Mouse (Mus musculus) spleen, adult 2 months (tissue): ENCODE data around the gene Atf4.
A peak's percentile ranks its signal among the peaks of the same experiment; 100 is the strongest.

Experiments used
- CTCF ChIP-seq: fragments of 200-500 bp; IDR thresholded peaks from 2 replicates; pipeline ENCODE4 v1.5.1; 2011; ENCODE audit warnings: mild to moderate bottlenecking, inconsistent platforms; ENCODE audit not compliant: insufficient read depth, insufficient read length, insufficient replicate concordance; ENCODE audit errors: extremely low read depth
- POLR2A ChIP-seq: fragments of 200-500 bp; IDR thresholded peaks from 2 replicates; pipeline ENCODE4 v1.6.1; 2011; ENCODE audit warnings: low read depth, low read length, inconsistent platforms

DNA sequence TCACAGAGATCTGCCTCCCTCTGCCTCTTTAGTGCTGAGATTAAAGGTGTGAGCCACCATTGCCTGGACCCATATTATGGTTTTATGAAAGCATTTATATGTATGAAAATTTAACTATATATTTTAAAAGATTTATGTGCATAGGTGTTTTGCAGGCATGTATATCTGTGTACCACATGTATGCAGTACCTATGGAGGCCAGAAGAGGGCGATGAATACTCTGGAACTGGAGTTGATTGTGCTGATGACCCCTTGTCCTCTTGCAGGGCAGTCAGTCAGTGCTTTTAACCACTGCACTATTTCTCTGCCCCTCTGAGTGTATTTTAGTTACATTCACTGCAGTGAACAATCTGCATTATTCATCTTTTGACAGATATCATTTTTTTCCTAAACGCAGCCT is 29.2 kb upstream of the Atf4 start:
- TF ChIP-seq POLR2A, result no peak
- TF ChIP-seq CTCF, result peak; percentile 41; the same call in 1 of the 2 replicates
